Mouse (Mus musculus) heart, embryonic 12.5 days (tissue): ENCODE results near the gene Sel1l3. TPM values are rescaled to one million over a fixed set of nuclear protein-coding genes. Genes with fewer than 3 reads are reported as not detected.

Source experiments
- ATAC-seq: fragments of 200-750 bp; cut with Nextera tagmentation; 2 replicates; pipeline ENCODE4 v1.8.0; 2017; ENCODE audit warnings: moderate TSS enrichment, moderate library complexity; ENCODE audit not compliant: insufficient number of reproducible peaks, low FRiP score
- H3K27ac ChIP-seq: fragments of 300-500 bp; sonication (generic); 2 replicates; pipeline ENCODE4 v1.5.1; 2016; ENCODE audit warnings: mild to moderate bottlenecking, moderate library complexity; ENCODE audit not compliant: poor library complexity, severe bottlenecking
- H3K27me3 ChIP-seq: fragments of 300-500 bp; sonication (generic); replicated peaks from 2 replicates; pipeline ENCODE4 v1.6.1; 2016; ENCODE audit warnings: mild to moderate bottlenecking, moderate library complexity
- H3K36me3 ChIP-seq: fragments of 300-500 bp; sonication (generic); 2 replicates; pipeline ENCODE4 v1.6.1; 2016; ENCODE audit warnings: mild to moderate bottlenecking, moderate library complexity
- H3K4me1 ChIP-seq: fragments of 300-500 bp; sonication (generic); replicated peaks from 2 replicates; pipeline ENCODE4 v1.6.1; 2016; ENCODE audit warnings: mild to moderate bottlenecking
- H3K4me2 ChIP-seq: fragments of 300-500 bp; sonication (generic); 2 replicates; pipeline ENCODE4 v1.6.1; 2016; ENCODE audit warnings: mild to moderate bottlenecking, moderate library complexity
- H3K4me3 ChIP-seq: fragments of 300-500 bp; sonication (generic); 2 replicates; pipeline ENCODE4 v1.5.1; 2016; ENCODE audit warnings: mild to moderate bottlenecking
- H3K9ac ChIP-seq: fragments of 300-500 bp; sonication (generic); 2 replicates; pipeline ENCODE4 v1.6.1; 2016; ENCODE audit warnings: mild to moderate bottlenecking, moderate library complexity
- H3K9me3 ChIP-seq: fragments of 300-500 bp; sonication (generic); replicated peaks from 2 replicates; pipeline ENCODE4 v1.6.1; 2016; ENCODE audit warnings: mild to moderate bottlenecking, moderate library complexity
- WGBS: fragments of 180-500 bp; shearing (Covaris S2); methylation state at CpG from one replicate; pipeline ENCODE4 v1.1.7; 2016; 5-methylcytosine and 5-hydroxymethylcytosine counted together
- polyA plus RNA-seq: library from polyadenylated mRNA; unstranded; fragments of >200 nt; fragmentation: Nextera tagmentation; extraction: Ambion mirVana; gene quantifications from 2 replicates; pipeline ENCODE4 v1.2.1, GENCODE M21; 2016

The Sel1l3 gene
- polyA plus RNA-seq, 1 experiment from 2014 or later: 1.4 TPM

DNA sequence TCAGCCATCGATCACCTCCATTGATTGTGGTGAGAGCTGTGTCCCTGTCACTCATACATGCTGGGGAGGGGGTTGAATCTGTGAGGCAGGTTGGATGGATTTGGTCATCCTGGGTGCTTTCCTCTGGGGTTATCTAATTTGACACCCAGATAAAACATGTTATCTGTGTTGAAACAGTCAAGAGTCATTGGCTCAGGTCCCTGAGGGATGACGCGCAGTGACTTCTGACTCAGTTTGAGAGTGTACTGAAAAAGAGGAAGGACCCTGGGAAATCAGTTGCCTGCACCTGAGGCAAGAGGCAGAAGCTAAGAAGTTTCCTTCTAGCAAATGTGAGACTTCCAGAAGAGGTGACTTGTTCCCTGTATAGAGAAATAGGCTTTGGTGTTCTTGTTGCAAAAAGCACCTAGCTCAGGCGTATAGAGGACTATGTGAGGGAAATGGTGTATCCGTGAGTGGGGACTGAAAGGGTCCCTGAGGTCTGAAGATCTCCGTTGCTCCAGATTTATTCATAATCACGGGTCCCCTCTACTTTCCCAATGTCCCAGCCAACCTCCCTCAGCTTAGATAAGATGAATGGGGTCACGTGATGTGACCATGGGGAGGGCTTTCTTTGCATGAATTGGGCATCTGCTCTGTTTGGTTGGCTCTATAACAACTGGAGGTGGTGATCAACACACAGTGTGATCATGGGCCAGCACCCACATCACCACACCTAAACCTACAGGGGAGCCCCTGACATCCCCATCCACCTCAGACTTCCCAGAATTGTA lies 73.4 kb downstream of the Sel1l3 start:
- H3K4me3 ChIP-seq: no peak overlapping the region
- no peaks in the 10 kb centered on the region for H3K27me3 ChIP-seq
- peaks cover 4% of the 10 kb centered on the region; the same call in 1 of the 2 replicates for H3K9me3 ChIP-seq
- H3K4me2 ChIP-seq: no peak overlapping the region
- no peak overlapping the region for H3K9ac ChIP-seq
- H3K36me3 ChIP-seq: peaks cover 3% of the 10 kb centered on the region; the same call in 1 of the 2 replicates
- ATAC-seq: no peak
- peaks cover 28% of the 10 kb centered on the region for H3K4me1 ChIP-seq
- WGBS: 78% methylated on average over 8 of the region's 8 CpGs
- no peak overlapping the region for H3K27ac ChIP-seq

DNA sequence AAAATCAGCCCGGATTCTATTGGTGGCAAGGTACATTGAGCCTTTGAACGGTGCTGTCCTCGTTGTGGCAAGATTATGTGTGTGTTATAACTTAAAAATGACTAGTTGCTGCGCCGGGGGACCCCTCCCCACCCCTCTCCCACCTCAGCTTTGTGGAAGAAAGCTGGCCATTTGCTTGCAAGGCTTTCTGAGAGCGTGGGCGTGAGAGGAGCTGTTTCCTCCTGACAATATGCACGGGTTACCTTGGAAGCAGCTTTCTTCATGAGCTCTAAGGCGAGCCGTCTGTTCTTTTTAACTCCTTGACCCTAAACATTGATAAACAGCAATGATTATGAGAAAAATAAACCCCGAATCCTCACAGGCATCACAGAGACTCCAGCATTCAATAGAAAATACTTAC lies 74.2 kb downstream of the Sel1l3 start:
- Histone ChIP-seq H3K4me3 (no peak overlapping the region), H3K4me1 (peaks cover 28% of the 10 kb centered on the region), H3K9ac (peak overlapping the region; percentile 23; the same call in 1 of the 2 replicates), H3K27ac (peak overlapping the region; percentile 49), H3K4me2 (peak overlapping the region; percentile 38), H3K9me3 (peaks cover under 1% of the 10 kb centered on the region; the same call in 1 of the 2 replicates), H3K27me3 (no peaks in the 10 kb centered on the region), H3K36me3 (peaks cover under 1% of the 10 kb centered on the region; the same call in 1 of the 2 replicates)
- WGBS: 31% methylated on average over 11 of the region's 11 CpGs
- ATAC-seq: no peak

DNA sequence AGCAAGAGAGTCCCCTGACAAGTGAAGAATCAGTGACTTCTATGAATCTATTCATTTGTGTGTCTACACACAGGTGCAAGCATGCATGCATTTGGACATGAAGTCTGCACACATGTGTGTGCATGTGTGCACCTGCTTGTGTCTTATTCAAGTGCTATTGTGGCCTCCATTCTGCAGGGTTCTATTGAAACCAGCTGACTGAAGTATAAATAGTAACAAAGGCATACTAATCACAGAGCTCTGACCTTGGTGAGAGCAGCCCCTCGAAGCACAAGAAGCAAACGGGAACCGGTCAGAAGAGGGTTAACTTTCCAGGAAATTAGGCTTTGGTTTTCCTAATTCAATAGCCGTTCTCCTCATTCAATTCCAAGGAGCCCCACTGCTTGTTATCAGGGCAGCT lies 74.6 kb downstream of the Sel1l3 start:
- no peak overlapping the region for H3K9ac ChIP-seq
- WGBS: 23% methylated on average over 4 of the region's 4 CpGs
- H3K4me2 ChIP-seq: peak overlapping the region; percentile 38

DNA sequence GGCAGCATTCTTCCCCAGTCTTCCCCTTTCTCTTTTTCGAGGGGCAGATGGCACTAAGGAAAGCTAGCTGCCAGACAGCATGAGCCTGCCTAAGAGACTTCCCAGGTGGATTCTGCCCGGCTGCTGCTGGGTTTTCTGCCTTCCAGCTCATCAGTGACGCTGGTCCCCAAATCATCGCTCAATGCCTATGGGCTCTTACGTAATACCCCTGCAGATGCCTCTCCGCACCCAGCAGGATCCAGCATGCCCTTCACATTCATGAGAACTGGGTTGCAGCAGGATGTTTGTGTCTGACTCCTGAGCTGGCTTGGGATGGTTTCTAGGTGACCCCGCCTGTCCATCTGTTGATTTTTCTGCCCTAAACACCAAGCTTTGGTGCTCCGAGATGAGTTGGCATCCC lies 75.7 kb downstream of the Sel1l3 start:
- Histone ChIP-seq H3K36me3 (no peaks in the 10 kb centered on the region), H3K27ac (no peak overlapping the region), H3K4me1 (peaks cover 28% of the 10 kb centered on the region), H3K9ac (no peak overlapping the region), H3K4me3 (no peak overlapping the region), H3K9me3 (peaks cover 3% of the 10 kb centered on the region; the same call in 1 of the 2 replicates), H3K27me3 (no peaks in the 10 kb centered on the region), H3K4me2 (no peak overlapping the region)
- WGBS: 81% methylated on average over 8 of the region's 8 CpGs
- no peak for ATAC-seq

More for the DNA sequence above, 74.6 kb downstream of the Sel1l3 start:
- H3K4me1 ChIP-seq: peaks cover 28% of the 10 kb centered on the region
- ATAC-seq: no peak
- peak overlapping the region; percentile 49 for H3K27ac ChIP-seq
- no peaks in the 10 kb centered on the region for H3K9me3 ChIP-seq
- H3K4me3 ChIP-seq: no peak overlapping the region
- H3K27me3 ChIP-seq: no peaks in the 10 kb centered on the region
- no peaks in the 10 kb centered on the region for H3K36me3 ChIP-seq

DNA sequence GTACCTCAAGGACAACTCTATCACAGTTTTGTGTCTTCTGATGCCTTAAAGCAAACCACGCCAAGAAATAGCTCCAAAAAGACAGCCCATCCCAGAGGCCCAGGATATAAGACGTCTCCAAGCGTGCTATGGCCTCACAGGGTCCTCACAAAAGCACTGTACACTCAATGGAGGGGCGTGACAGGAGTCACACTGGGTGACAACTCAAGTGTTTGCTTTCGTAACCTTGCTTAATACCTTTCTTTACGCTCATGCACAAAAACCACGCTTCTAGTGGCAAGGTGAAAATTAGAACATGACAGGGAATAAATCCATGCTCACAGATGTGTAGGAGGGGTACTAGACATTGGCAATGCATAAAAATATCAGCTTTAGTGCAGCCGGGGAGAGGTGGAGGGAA lies 77.7 kb downstream of the Sel1l3 start:
- no peak for ATAC-seq
- WGBS: 78% methylated on average over 8 of the region's 8 CpGs

DNA sequence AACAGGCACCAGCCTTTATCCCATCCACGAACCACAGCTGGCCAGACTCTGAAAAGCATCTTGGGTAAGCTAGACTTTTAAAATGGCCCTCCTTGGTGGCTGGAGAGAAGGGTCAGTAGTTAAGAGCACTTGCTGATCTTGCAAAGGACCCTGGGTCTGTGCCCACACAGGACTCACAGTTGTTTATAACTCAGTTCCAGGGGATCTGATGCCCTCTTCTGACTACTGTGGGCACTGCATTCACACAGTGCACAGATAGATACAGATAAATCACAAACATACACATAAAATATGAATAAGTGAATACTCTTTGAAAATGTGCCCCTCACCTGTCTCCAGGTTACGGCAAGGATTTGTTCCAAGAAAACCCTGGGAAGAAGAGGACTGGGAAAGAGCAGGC lies 79.7 kb downstream of the Sel1l3 start:
- Histone ChIP-seq H3K27me3 (no peaks in the 10 kb centered on the region), H3K4me2 (no peak overlapping the region), H3K9me3 (peaks cover 3% of the 10 kb centered on the region; the same call in 1 of the 2 replicates), H3K4me3 (no peak overlapping the region), H3K4me1 (peaks cover 12% of the 10 kb centered on the region), H3K36me3 (no peaks in the 10 kb centered on the region), H3K9ac (no peak overlapping the region), H3K27ac (no peak overlapping the region)
- no peak for ATAC-seq
- 81% methylated on average over 2 of the region's 2 CpGs for WGBS

More for the DNA sequence above, 77.7 kb downstream of the Sel1l3 start:
- no peaks in the 10 kb centered on the region for H3K27me3 ChIP-seq
- no peak overlapping the region for H3K27ac ChIP-seq
- no peak overlapping the region for H3K4me3 ChIP-seq
- H3K4me1 ChIP-seq: peaks cover 28% of the 10 kb centered on the region
- no peaks in the 10 kb centered on the region for H3K36me3 ChIP-seq
- peaks cover 3% of the 10 kb centered on the region; the same call in 1 of the 2 replicates for H3K9me3 ChIP-seq
- no peak overlapping the region for H3K4me2 ChIP-seq
- no peak overlapping the region for H3K9ac ChIP-seq

DNA sequence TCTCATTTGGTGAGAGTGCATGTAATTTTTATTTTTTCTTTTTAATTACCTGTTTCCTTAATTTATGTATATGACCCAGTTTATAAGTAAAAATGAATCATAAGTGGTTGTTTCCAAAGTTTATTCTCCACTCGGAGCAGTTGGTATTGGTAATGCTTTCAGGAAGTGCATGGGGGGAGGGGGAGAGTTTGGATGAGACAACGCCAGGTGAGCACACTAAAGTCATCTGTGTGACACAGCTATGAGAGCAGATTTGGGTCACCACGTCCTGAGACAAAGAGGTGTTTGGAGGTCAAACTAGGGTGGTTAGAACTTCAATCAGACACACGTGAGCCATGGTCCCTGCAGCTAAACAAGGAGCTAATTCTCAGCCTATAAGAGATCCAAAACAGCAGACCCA lies 89.0 kb downstream of the Sel1l3 start:
- ATAC-seq: no peak
- Histone ChIP-seq H3K4me3 (no peak overlapping the region), H3K36me3 (no peaks in the 10 kb centered on the region), H3K9me3 (no peaks in the 10 kb centered on the region), H3K4me1 (no peaks in the 10 kb centered on the region), H3K9ac (no peak overlapping the region; the same call in 1 of the 2 replicates), H3K27me3 (no peaks in the 10 kb centered on the region), H3K27ac (no peak overlapping the region), H3K4me2 (no peak overlapping the region)
- 63% methylated on average over 4 of the region's 4 CpGs for WGBS

DNA sequence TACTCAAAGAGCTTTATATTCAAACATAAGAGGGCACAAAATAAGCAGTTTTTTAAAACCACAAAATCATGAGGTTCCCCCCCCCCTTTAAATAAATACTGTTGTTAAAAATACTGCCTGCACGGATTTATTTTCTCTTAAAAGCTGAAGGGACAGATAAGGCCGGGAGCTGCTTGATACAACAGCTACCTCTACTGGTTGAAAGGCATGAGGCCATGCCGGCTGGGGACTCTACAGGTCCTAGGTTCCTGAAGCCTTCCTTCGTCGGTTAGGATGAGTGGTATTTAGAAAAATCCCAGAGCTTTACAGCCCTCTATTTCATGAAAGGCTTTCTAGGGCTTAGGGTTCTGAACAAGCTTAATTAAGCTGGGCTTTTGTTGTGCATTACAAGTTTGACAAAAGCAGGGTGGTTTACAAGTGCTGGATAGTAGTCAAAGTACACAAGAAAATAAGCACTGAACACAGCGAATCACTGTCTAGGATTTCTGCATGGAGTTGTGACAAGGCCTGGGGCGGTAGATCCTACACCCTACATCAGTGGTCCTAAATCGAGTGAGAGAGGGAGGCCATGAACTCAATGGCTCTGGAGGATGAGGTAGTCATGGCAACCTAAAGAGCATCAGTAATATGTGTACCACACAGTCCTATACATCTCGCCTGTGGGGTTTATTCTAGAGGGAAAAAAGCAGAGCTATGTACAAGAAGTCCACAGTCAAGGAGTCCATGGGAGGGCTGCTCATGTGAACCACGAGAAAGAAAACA lies 90.0 kb downstream of the Sel1l3 start:
- no peaks in the 10 kb centered on the region for H3K9me3 ChIP-seq
- H3K27me3 ChIP-seq: no peaks in the 10 kb centered on the region
- no peak overlapping the region for H3K9ac ChIP-seq
- H3K36me3 ChIP-seq: no peaks in the 10 kb centered on the region
- 42% methylated on average over 10 of the region's 10 CpGs for WGBS
- no peak for ATAC-seq
- H3K4me2 ChIP-seq: no peak overlapping the region
- no peaks in the 10 kb centered on the region for H3K4me1 ChIP-seq
- H3K4me3 ChIP-seq: no peak overlapping the region
- H3K27ac ChIP-seq: no peak overlapping the region

DNA sequence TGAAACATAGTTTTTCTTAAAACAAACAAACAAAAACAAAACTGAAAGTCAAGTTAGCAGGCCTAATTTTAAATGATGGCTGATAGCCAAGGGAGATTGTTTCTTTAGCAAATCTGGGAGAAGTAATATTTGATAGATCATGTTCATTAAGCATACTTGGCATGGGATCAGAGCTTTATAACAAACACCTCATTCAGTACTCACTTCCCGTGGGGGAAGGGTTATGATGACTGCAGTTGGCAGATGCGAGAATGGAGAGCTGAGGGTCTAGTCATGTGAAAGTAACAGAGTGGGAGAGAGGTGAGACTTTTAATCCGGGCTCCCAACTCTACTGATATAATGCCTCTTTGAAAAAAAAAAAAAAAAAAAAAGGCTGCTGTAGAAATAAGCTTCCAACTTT lies 94.0 kb downstream of the Sel1l3 start:
- WGBS: 47% methylated on average over 3 of the region's 3 CpGs
- no peak for ATAC-seq
- H3K36me3 ChIP-seq: no peaks in the 10 kb centered on the region

DNA sequence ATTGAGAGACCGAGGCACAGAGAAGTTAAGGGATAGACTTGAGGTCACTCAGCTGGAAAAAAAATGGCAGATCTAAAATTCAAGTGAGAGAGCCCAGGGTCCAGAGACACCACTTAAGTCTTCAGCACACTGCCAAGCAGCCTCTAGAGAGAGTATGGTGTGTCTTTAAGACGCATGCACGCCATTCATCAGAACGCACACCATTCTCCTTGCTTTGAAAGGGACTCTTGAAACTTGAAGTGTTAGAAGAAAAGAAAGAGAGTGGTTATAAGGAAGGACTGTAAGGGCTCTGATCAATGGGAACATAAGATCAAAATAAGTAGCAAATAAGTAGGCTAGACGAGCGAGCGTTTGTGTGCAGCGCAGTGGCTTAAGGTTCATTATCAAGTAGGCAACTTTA lies 95.5 kb downstream of the Sel1l3 start:
- Histone ChIP-seq H3K4me2 (no peak overlapping the region), H3K4me3 (no peak overlapping the region)
- WGBS: 87% methylated on average over 8 of the region's 8 CpGs

More for the DNA sequence above, 94.0 kb downstream of the Sel1l3 start:
- H3K27me3 ChIP-seq: no peaks in the 10 kb centered on the region
- H3K9me3 ChIP-seq: no peaks in the 10 kb centered on the region
- H3K27ac ChIP-seq: no peak overlapping the region
- no peak overlapping the region for H3K9ac ChIP-seq
- H3K4me3 ChIP-seq: no peak overlapping the region
- no peak overlapping the region for H3K4me2 ChIP-seq
- H3K4me1 ChIP-seq: no peaks in the 10 kb centered on the region

DNA sequence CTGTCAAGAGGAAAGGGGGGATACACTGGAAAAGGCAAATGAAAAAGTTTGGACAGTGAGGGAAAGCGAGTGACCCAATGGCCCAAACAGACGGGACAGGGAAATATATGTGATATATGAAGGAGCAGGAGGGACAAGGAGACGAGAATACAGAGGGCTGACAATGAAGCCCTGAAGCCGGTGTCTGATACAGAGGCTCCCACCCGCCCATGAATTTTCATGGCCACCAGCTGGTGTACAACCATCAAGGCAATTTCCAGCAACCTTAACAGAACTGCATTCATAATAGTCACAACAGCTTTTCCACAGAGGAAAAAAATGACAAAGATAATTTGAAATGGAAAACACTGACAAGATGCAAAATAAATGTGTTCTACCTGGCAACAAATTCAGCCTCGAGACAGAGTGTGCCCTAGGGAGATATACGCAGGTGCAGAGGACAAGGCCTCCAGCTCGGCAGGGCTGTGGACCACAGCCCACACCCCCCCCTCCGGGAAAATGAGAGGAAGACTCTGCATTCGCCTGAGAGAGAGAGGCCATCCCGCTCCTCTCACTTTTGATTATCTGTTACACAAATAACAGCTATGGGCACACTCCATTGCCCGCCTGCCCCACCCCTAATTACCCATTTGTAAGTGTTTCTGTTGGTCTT lies 99.0 kb downstream of the Sel1l3 start:
- Histone ChIP-seq H3K36me3 (no peaks in the 10 kb centered on the region), H3K4me1 (peaks cover 2% of the 10 kb centered on the region; the same call in 1 of the 2 replicates), H3K27me3 (no peaks in the 10 kb centered on the region), H3K9ac (no peak overlapping the region), H3K9me3 (peaks cover 7% of the 10 kb centered on the region), H3K27ac (no peak overlapping the region), H3K4me3 (no peak overlapping the region), H3K4me2 (no peak overlapping the region)
- no peak for ATAC-seq
- WGBS: 67% methylated on average over 12 of the region's 12 CpGs

More for the DNA sequence above, 95.5 kb downstream of the Sel1l3 start:
- H3K27me3 ChIP-seq: no peaks in the 10 kb centered on the region
- H3K9me3 ChIP-seq: peaks cover under 1% of the 10 kb centered on the region
- no peak overlapping the region for H3K27ac ChIP-seq
- H3K4me1 ChIP-seq: no peaks in the 10 kb centered on the region
- H3K9ac ChIP-seq: no peak overlapping the region
- H3K36me3 ChIP-seq: no peaks in the 10 kb centered on the region
- no peak for ATAC-seq
